Mouse (Mus musculus) yolk sac, embryonic 10.5 days (tissue): ENCODE measurements around the gene Psap.
"Not testable (repeated sequence)": the region's sequence is repeated elsewhere in the genome, so short reads cannot be mapped to it uniquely, and the experiment has no call there.

Experiments used
- DNase-seq: peaks from one replicate; pipeline ENCODE4 v3.0.0-alpha.2; 2017; ENCODE audit warnings: low spot score

Gene Psap

DNA sequence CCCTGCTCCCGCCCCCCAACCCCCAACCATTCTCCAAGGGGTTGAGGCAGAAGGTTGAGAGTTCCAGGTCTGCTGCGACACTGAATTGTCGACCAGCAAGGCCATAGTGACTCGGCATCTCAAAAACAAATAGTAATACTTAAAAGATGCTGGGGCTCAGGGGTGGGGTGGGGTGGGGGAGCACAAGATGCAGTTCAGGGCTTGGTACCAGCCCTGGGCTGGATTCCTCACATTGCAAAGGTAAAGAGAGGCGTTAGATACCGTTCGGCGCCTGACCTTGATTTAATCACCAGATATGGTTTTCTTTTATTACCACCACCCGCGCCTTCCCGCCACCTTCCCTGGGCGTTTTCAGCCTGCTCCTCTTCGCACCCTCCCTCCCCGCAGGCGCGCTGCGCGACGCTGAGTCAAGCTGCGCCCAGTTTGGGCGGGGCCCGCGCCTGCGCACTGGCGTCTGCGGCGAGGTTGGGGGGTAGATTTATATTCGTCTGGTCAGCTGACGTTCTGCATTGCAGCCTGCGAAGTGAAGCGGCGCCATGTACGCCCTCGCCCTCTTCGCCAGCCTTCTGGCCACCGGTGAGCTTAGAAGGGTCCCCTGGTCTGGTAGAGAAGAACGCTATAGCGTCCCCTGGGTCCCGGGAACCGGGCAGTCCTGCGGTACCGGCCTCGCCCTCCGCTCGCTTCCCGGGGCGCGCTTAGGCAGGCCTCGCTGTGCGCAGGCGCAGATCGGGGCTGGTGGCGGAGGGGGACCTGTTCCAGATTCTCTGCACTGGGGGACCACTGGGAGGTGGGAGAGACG, at the start of gene Psap:
Gene Psap (plus strand): TSS at position 421 of the 799 bp plus-strand sequence.
- DNase-seq = peak; percentile 93

DNA sequence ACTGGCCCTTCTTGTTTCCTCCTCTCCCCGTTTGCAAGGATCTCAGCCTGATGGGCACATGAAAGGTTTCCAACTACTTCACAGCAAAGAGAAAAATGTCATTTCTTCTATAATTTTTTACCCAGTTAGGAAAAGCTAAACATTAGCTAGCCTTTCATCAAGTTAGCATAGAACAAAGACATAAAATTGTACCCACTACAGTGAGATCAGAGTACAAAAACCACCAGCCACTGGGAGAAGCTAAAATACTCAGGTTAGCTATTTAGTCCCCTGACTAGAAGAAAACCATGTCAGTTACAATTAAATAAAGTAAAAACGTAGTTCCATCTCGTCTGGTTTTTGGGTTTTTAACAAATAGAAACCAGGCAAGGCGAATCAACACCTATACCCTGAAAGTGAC, 49.8 kb upstream of the Psap start:
- no peak for DNase-seq

DNA sequence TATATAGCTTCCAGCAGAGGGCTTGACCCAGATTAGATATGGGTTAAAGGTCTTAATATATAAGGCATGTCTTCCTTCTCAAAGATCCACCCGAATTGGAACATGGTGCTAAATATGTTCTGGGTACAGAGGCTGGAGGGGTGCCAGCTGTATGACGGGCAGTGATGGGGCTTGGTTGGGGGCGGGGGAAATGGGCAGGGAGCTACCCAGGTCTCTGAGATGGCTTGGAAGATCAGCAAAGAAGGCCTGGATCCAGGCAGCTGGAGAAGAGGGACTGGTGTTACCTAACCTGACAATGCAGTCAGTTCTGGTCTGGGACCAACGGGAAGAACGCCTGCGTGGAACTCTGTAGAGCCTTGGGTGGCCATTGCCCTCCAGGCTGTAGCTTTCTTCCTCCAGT, 48.3 kb upstream of the Psap start:
- no peak for DNase-seq

DNA sequence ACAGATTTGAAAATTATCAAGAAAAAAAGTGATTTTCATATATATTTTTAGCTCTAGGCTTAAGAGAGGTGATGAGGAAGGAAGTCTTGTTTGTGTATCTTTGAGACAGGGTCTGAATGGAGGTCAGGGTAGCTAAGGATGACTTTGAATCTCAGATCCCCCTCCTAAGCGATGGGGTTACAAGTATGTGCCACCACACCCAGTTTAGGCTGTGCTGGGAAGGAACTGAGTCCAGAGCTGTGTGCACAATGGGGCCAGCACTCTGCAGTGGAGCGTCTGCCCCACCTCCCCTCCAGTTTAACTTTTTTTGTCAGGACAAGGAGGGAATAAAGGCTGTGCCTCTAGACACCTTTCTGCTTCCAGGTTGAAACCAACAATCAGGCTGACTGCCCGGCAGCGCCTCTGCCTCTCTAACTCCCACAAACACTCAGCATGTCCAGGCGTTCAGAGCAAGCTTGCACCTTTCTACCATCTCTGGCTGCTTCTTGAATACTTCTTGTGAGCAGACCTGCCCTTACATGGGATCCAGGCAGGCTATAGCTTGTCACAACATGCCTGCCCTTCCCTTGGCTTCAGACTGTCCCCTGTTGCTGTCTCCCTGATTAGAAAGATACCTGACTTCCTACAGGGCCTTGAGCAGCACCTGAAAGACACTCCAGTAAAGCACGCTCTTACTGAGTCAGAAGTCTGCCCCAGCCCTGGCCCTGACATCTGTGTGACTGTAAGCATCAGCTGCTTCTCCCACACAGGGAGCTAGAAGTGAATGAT, 46.9 kb upstream of the Psap start:
- DNase-seq = no peak

DNA sequence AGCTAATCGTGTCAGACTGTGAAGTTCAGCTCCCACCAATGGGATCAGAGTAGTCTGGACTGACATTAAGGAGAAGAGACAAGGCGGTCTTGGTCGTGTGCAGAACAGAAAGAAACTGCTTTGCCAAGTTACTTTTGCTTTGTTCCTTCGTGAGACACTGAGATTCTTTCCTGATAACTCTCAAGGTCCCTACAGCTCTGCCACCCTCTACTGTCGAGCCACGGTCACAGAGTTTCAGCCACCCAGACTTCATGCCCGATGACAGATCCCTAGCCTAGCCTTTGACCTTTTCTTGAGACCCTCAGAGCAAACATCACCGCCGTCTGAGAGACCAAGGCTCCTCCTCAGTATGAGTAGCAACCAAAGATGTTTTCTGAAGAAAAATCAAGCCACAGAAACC, 43.4 kb upstream of the Psap start:
- no peak for DNase-seq

DNA sequence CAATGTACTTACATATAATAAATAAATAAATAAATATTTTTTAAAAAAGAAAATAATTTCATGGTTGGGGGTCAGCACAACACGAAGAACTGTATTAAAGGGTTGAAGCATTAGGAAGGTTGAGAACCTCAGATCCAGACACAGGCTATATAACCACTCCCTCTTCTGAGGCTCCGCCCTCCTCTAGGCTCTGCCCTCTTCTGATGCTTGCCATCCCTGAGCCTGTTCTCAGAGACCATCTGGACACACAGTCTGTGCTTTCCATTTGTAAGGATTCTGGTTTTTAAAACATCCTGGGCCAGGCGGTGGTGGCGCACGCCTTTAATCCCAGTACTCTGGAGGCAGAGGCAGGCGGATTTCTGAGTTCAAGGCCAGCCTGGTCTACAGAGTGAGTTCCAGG, 41.6 kb upstream of the Psap start:
- DNase-seq = not testable (repeated sequence)

DNA sequence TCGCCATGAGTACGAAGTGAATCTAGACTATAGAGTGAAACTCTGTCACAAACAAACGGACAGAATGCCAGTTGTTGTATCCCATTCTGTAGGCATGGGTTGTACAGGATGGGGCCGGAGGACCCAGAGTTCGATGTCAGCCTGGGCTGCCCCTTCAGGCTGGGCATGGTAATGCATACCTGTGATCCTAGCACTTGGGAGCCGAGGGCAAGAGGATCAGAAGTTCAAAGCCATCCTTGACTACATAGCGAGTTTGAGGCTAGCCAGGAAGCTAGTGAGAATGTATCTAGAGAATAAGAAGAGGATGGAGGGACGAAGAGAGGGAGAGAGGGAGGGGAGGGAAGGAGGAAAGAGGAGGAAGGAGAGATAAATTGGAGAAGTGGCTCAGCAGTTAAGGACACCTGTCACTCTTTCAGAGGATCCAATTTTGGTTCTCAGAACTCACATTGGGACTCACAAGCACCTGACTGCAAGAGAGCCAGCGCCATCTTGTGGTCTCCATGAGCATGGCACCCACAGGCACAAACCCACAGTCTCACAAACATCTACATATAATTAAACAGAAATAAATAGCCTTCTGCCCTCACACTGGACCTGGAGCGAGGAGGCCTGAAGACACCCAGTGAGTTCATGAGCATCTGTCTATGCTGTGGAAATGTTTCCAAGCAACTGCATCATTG, 39.8 kb upstream of the Psap start:
- DNase-seq = no peak

DNA sequence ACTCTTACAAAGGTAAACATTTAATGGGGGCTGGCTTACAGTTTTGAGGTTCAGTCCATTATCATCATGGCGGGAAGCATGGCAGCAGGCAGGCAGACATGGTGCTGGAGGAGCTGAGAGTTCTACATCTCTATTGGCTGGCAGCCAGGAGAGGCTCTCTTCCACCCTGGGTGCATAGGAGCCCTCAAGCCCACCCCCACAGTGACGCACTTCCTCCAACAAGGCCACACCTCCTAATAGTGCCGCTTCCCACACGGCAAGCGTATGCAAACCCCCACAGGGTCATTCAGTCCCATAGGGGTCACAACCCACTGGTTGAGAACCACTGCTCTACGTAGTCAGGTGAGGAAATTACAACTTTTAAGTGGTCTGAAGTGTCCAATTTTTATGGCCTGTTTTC, 37.0 kb upstream of the Psap start:
- no peak for DNase-seq

DNA sequence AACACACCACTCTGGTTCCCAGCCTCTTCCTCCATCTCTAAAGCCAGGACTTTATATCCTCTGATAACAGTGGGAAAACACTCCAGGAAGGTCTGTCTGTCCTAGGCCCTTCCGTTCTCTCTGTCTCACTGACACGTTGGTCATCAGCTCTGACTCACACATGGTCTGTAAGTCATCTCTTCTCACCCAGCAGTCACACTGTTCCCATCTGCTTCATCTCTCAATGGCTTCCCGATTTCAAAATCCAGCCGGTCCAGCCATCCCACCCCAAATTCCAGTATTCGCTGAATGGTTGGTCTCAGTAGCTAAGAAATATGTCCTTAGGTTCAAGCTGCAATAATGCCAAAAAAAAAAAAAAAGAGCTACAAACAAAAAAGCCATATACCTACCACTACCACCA, 33.5 kb upstream of the Psap start:
- no peak for DNase-seq

DNA sequence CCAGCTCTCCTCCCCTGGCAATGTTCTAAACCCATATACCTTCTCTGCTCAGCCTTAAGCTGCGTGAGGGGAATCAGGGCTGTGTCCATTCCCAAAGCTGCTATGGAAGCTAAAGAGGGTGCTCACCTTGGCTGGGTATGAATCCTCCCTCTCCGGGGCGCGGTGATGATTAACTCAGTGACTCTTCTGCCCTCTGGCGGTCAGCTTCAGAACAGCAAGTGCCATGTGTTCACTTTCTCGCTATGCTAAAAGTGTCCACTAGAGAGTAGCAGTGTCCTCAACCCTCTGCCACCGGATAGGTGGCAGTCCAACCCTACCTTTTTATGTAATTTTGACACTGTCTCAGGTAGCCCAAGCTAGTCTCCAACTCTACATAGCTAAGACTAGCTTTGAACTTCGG, 32.4 kb upstream of the Psap start:
- DNase-seq = peak; percentile 69

DNA sequence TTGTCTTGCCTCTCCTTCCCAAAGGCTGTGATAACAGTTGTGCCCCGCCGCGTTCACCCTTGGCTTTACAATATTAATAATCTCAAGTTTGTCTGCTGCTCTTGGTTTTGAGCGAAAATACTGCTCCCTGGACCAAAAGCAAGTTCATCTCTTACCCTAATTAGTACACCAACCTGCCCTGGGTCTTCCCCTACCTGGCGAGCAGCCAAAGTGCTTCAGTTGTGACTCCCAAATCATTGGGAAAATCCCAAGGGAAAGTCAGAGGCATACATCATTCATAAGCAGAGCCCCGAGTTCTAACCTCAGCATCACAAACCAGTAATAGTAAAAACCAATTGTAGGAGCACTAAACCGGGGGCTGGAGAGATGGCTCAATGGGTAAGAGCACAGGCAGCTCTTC, 31.8 kb upstream of the Psap start:
- no peak for DNase-seq

DNA sequence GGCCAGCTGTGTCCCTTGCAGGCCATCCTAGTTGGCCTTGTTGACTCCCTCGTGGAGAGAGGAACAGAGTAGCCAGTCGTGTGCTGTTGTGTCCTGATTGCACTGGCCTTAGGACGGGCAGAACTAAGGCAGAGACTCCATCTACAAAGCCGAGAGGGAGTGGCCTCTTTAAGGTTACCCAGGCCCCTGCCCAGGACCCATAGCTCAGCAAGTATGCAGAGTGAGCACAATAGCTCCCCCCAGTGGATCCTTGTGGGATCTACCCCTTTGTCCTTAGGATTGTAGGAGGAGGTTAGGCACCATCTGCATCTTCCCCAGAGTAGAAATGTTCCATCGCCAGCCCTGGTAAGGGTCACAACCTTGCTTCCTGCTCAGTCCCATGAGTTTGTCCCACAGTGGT, 30.9 kb upstream of the Psap start:
- DNase-seq = no peak

DNA sequence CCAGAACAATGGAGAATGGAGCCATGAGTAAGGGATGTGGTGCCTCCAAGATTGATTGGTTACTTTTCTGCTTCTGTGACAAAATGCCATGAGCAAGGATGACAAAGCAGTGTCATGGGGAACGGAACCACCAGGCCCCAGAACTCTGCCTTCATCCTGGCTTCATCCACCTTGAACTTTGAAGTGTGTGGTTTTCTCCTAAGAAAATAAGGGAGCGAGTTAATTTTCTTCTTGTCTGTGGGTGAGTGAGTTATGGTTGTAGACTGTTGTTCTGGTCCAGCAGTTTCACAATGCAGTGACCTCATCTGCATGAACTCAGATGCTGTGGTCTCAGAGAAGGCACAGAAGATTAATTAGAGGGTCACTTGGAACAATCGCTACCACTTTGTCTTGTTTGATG, 29.1 kb upstream of the Psap start:
- not testable (repeated sequence) for DNase-seq

DNA sequence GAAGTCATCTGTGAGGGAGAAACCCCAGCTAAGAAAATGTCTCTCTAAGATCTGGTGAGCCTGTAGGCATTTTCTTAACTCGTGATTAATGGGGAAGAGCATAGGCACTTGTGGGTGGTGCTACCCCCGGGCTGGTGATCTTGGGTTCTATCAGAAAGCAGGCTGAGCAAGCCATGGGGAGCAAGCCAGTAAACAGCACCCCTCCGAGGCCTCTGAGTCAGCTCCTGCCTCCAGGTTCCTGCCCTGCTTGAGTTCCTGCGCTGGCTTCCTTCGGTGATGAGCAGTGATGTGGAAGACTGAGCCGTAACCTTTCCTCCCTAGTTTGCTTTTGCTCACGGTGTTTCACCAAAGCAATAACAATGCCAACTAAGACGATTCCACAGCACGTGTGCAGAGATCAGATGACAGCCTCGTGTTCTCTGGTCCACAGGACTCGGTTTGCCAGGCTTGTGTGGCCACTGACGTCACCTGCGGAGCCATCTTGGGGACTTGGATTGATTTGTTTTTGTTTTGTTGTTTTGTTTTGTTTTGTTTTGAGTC, 26.9 kb upstream of the Psap start:
- no peak for DNase-seq

DNA sequence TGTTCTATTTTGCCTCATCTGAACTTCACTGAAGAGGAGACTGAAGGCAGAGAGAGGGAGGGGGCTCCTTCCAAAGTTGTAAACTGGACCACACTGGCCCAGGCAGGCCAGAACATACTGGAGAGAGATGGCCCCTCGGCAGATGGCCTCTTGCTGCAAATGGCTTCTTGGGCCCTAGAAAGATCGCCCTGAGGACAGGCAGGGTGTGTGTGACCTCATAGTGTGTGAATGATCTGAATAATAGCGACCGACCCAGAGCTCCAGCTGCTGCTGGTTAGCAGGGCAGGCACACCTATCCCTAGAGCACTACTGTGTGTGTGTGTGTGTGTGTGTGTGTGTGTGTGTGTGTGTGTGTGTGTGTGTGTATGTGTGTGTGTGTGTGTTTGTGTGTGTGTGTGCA, 25.2 kb upstream of the Psap start:
- DNase-seq = no peak

DNA sequence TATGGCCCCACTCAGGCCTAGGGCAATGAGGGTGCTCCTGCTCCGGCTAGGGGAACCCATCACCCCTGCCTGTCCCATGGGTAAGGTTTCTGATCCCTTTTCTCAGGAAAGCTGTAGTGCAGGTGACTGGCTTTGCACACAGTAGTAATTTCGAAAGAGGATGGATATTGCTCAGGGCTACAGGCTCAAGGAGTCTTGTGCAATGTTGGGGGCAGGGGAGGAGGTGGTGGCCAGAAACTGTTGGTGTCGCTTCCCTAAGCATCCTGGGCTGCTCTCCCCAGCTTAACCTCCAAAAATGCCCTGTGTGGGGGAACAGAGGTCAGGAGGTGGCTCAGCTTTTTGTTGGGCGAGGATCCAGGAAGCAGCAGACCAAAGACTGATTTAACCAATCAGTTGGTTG, 24.8 kb upstream of the Psap start:
- peak; percentile 27 for DNase-seq

DNA sequence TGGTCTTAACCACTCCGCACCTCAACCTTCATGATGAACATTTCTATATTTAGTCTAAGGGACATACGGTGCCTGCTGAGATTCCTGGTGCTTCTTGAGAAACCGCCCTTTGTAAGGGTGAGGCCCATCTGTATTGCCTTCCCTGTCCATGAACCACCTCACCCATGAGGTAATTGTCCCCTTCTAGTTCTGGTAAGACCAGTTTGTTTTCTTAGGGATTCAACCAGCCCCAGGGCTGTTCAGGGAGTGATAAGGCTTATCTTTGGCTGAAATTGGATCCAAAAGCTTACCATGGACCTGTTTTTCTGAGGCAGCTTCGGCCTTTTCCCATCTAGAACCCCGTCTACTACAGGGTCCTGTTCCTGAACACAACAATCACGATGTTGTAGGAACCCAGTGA, 21.3 kb upstream of the Psap start:
- no peak for DNase-seq

DNA sequence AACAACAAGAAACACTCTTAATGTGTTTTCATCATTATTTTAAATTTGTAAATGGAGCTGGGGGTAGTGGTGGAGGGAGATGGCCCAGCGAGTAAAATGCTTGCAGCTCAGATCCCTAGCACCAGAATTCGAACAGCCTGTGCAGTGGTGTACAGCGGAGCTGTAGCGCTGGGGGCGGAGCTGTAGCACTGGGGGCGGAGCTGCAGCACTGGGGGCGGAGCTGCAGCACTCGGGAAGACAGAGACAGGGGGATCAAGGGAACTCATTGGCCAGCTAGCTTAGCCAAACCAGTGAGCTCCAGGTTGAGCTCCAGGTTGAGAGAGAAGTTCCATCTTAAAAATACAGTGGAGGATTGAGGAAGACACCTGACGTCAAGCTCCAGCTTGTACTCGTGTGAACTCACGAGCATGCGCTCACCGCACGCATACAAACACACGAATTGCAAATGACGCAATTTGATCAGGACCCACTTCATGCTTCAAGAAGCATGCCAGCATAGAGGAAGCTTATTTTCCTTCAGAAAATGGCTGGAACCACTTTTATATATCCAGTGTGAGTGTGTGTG, 20.1 kb upstream of the Psap start:
- no peak for DNase-seq

DNA sequence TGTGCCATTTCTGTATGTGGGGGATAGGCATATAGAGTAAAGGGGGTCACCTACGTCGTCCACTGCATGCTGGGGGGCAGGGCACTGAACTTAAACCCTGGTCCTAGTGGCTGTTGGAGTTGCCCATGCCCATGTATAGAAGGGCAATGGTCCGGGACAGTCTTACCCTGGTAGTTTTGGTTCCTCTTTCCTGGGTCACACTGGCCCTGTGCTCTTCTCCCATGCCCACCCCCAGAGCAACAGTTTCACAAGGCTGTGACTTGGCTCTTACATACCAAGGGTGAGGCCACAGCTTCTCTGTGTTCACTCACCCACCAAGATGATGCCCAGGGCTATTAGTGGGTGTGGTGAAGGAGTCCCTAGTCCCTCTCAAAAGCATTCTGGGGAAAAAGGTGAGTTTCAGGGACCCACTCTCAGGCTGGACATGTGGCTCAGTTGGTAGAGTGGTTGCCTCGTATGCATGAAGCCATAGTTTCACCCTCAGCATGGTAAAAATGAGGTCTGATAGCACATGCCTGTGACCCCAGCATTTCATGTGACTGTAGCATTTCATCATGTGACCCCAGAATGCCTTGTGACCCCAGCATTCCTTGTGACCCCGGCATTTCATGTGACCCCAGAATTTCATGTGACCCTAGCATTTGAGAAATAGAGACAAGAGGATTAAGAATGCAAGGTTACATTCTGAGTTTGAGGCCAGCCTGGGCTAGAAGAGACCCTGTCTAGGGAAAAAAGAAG, 16.7 kb upstream of the Psap start:
- no peak for DNase-seq

DNA sequence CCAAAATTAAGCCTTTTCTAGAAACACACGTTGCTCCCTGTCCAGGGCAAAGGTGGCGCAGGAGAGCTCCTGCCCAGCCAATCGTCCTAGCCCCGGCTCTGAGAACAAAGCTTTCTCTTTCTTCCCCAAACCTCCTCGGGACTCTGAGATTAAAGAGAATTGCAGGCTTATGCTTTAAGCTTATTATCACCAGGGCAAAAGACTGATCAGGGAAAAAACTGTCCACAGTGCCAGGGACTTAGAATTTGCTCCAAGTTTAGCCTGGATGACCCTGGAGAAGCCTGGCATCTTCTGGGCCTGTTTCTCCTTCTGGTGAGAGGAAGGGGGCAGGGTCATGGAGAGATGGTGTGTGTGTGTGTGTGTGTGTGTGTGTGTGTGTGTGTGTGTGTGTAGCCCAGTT, 15.9 kb upstream of the Psap start:
- DNase-seq = no peak

DNA sequence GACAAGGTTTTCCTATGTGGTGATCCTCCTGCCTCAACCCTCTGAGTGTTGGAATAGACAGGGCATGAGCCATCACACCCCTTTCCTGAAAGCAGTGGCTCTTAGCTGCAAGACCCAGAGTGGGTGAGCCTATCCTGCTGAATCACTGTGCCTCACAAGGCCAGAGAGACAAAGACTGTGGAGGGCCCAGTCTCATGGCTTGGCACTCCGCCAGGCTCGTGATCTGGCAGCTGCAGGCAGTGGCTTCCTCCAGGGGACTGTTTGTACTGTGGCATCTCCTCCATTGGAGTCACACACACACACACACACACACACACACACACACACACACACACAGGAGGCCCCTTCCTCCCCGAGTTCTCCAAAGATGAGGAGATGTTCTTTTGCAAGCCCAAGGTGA, 15.0 kb upstream of the Psap start:
- peak; percentile 17 for DNase-seq

DNA sequence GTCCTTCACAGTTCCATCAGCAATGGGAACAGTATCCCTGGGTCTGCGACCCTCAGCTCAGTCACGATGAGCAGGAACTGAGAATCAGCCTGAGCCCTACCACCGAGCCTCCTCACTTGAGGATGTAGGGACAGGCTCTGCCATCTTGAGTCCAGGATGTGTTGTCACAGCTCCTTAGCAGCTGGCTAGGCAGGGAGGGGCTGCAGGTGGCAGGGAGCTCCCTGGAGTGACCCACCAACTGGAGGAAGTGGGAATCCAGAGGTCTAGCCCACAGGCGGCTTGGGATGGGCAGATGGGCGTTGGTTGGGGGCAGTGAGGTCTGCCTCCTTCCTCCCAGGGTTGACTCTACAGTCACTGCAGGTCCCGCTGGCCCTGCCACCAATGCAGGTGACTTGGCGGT, 14.1 kb upstream of the Psap start:
- DNase-seq = no peak
